Mouse (Mus musculus) megakaryocyte, adult 5-6 weeks (primary cell): ENCODE measurements at regions not wholly inside any gene's neighbourhood (a gene's known extent, or its start where the extent isn't known, plus 50 kb on each side); places are given as distances from the start of the nearest gene placed in this dataset.
"Not testable (repeated sequence)": the region's sequence is repeated elsewhere in the genome, so short reads cannot be mapped to it uniquely, and the experiment has no call there.

ENCODE experiments used
- ATAC-seq: 2 replicates; pipeline ENCODE4 v1.8.0; 2016; ENCODE audit warnings: mild to moderate bottlenecking, inconsistent platforms; ENCODE audit not compliant: poor library complexity, severe bottlenecking

GRCm38 (mm10) chr2:10658317-10658716, 288.0 kb downstream of the Sfmbt2 start:
- no peak for ATAC-seq

GRCm38 (mm10) chr2:10667915-10668314, 297.6 kb downstream of the Sfmbt2 start:
- ATAC-seq, result not testable (repeated sequence)

GRCm38 (mm10) chr2:10670423-10671298, 300.4 kb downstream of the Sfmbt2 start:
- ATAC-seq, result no peak

GRCm38 (mm10) chr2:10671299-10671632, 301.0 kb downstream of the Sfmbt2 start:
- no peak for ATAC-seq

GRCm38 (mm10) chr2:10672196-10672595, 301.9 kb downstream of the Sfmbt2 start:
- ATAC-seq, result no peak

- no peak for ATAC-seq
These were observed 304.5 kb downstream of the Sfmbt2 start for GRCm38 (mm10) chr2:10674738-10675349.

GRCm38 (mm10) chr2:10701459-10701858, 331.1 kb downstream of the Sfmbt2 start:
- no peak for ATAC-seq

GRCm38 (mm10) chr2:10718366-10718765, 348.1 kb downstream of the Sfmbt2 start:
- ATAC-seq, result no peak

- not testable (repeated sequence) for ATAC-seq
These were observed 364.0 kb downstream of the Sfmbt2 start for GRCm38 (mm10) chr2:10734337-10734736.

GRCm38 (mm10) chr2:10736696-10737457, 366.6 kb downstream of the Sfmbt2 start:
- no peak for ATAC-seq

GRCm38 (mm10) chr2:10737458-10737775, 367.1 kb downstream of the Sfmbt2 start:
- no peak for ATAC-seq

- ATAC-seq, result no peak
These were observed 374.8 kb downstream of the Sfmbt2 start for GRCm38 (mm10) chr2:10745127-10745526.

- no peak for ATAC-seq
These were observed 385.1 kb downstream of the Sfmbt2 start for GRCm38 (mm10) chr2:10755375-10755774.

GRCm38 (mm10) chr2:10757202-10757840, 387.0 kb downstream of the Sfmbt2 start:
- no peak for ATAC-seq

GRCm38 (mm10) chr2:10757886-10758285, 387.6 kb downstream of the Sfmbt2 start:
- ATAC-seq, result no peak

- no peak for ATAC-seq
These were observed 391.9 kb downstream of the Sfmbt2 start for GRCm38 (mm10) chr2:10762236-10762635.

GRCm38 (mm10) chr2:10783071-10783470, 388.8 kb upstream of the Prkcq start:
- no peak for ATAC-seq

- ATAC-seq, result no peak
These were observed 388.3 kb upstream of the Prkcq start for GRCm38 (mm10) chr2:10783594-10783993.

GRCm38 (mm10) chr2:10784266-10784665, 387.6 kb upstream of the Prkcq start:
- no peak for ATAC-seq

GRCm38 (mm10) chr2:10785156-10785555, 386.8 kb upstream of the Prkcq start:
- ATAC-seq, result peak; percentile 49; the same call in 1 of the 2 replicates

- ATAC-seq, result no peak
These were observed 383.4 kb upstream of the Prkcq start for GRCm38 (mm10) chr2:10788509-10788908.
